Mouse (Mus musculus) frontal cortex, postnatal 14 days (tissue): ENCODE results near the gene Olfr56.
"Not testable (repeated sequence)": the region's sequence is repeated elsewhere in the genome, so short reads cannot be mapped to it uniquely, and the experiment has no call there.

Source experiments
- DNase-seq, 2 experiments: peaks; one replicate each; pipeline ENCODE4 v3.0.0; 2022; ENCODE audit warnings: low spot score in 2 of 2

Gene Olfr56

DNA sequence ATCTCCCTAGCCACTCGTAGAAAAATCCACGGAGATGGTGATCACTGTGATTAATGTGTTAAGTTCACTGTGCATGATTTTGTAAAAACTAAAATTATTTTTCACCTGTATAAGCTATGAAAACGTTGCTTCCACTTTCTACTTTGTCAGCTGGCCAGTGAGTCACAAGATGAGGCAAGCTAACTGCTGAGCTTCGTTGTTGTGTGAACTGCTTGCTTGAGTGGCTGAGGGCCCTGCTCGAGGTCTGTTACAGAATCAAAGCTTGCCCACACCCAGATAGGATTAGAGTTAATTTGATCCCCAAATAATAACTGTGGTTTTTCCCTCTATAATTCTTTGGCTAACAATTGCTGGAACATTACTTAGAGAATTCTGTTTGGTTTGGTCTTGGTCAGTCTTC is 73.2 kb downstream of the Olfr56 start:
- not testable (repeated sequence) for DNase-seq

- not testable (repeated sequence) for DNase-seq
These were observed 81.4 kb downstream of the Olfr56 start for GRCm38 (mm10) chr11:49060061-49060460.

- DNase-seq: not testable (repeated sequence)
These were observed 83.2 kb downstream of the Olfr56 start for GRCm38 (mm10) chr11:49061865-49062264.

GRCm38 (mm10) chr11:49063713-49064469 is 85.2 kb downstream of the Olfr56 start, which contains the start of gene Tgtp2:
Gene Tgtp2, minus strand, starts transcription at chr11:49064206.
- not testable (repeated sequence) for DNase-seq

DNA sequence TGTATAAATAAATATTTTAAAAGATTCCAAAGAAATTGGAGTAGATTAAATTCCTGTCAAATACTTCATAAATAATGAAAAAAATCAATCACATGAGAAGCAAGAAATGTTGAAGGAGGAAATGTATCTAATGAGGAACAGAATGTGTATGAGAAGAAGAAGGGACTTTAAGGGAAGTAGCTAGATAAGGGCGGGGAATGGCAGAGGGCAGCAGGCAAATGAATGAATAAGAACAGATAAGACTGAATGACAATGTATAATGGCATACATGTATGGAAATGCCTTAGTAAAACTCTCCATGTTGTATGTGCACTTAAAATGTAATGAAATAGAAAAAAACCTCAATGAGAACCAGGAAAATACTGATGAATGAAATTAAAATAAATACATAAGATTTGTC is 89.7 kb downstream of the Olfr56 start:
- no peak for DNase-seq

GRCm38 (mm10) chr11:49076001-49076757 is 97.5 kb downstream of the Olfr56 start, which contains the start of gene Ifi47:
Gene Ifi47, plus strand, starts transcription at chr11:49076587.
- not testable (repeated sequence) for DNase-seq

- no peak for DNase-seq
These were observed 98.3 kb downstream of the Olfr56 start for GRCm38 (mm10) chr11:49077012-49077411.

- DNase-seq: no peak
These were observed 100.0 kb downstream of the Olfr56 start for GRCm38 (mm10) chr11:49078719-49079118.

DNA sequence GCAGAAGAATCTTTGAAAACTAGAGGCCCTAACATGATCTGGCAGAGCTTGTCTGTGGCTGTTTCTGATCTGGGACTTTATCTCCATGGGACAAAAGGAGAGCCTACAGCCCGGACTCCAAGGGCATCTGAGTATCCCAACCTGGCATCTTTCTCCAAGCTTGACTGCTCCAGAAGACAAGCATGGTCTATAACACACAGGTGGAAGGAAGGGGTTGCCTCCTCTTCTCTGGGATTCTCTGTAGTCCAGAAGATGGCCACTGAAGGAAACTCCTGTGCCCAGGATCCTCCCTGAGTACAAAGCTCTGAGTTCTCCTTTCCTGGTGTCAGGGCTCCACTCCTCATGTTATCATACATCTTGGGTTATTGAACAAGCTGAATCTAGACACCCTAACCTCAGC is 101.9 kb downstream of the Olfr56 start:
- no peak for DNase-seq

GRCm38 (mm10) chr11:49081356-49081755 is 102.7 kb downstream of the Olfr56 start:
- DNase-seq: no peak

- DNase-seq: no peak
These were observed 103.2 kb downstream of the Olfr56 start for GRCm38 (mm10) chr11:49081886-49082285.

DNA sequence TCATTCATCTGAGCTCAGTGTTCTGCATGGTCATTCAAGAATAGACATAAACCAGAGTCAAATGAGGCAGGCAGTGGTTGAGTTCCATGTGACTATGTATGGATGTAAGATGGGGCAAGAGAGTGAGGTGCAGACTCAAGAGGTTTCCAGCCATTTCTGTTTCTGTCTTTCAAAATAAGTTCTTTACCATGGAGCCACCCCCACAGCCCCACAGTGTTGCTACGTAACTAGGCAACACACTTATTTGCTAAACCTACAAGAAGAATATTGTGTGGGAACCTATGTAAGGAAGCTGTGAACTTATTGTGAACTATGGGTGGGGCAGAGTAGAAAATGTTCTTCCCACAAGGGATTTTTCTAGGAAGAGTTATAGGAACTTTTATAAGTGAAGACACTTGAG is 104.5 kb downstream of the Olfr56 start:
- DNase-seq: no peak

DNA sequence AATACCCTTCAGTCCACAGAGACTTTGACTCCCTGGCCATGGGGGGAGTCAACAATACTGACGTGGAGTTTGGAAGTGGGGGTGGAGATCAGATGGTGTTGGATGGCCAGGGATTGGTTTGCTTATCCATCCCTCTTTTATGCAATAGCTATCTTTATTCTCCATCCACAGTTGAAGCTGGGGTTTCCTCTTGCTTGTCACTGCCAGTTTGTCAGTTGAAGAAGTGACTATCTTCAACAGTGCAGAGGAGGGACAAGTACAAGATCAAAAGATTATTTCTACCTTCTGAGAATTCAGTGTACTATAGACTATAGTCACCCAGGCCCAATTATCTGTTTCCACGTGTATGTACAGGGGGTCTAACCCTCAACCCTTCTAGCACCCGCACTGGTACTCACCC is 105.1 kb downstream of the Olfr56 start:
- no peak for DNase-seq

DNA sequence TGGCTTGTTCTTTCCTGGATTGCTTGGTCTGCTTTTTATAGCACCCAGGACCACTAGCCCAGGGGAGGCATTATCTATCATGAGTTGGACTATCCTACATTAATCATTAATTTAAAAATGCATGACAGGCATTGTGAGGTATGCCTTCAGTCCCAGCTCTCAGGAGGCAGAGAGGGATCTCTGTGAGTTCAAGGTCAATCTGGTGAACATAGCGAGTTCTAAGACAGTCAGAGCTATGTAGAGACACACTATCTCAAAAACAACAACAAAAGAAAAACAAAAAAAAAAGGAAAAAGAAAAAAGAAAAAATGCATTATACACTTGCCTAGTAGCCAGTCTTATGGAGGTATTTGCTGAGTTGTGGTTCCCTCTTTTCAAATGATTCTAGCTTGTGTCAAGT is 105.7 kb downstream of the Olfr56 start:
- DNase-seq: no peak

GRCm38 (mm10) chr11:49084875-49085274 is 106.2 kb downstream of the Olfr56 start:
- DNase-seq: no peak

DNA sequence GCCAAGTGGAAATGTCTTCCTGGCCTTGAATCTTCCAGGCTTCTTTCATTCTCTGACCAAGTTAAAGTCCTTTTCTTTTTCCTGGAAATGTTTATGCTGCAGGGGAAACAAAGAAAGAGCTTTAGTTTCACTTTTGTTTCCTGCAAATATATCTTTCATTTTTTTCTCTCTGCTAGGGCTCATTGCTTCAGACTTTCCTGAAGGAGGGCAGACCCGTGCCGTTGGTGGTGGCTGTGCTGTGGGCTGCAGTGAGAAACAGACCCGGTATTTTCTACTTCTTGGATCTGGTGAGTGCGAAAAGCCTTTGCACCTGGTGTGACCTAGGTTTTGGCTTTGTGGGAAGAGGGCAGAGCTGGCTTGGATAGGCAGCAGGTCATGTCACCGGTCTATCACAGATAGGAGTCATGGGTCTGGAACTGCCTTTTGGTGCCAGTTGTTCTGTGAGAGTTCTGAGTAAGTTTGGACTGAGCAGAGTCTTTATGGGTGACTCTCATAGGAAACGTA is 108.2 kb downstream of the Olfr56 start:
- no peak for DNase-seq

GRCm38 (mm10) chr11:49087830-49088616 is 109.3 kb downstream of the Olfr56 start:
- no peak for DNase-seq

DNA sequence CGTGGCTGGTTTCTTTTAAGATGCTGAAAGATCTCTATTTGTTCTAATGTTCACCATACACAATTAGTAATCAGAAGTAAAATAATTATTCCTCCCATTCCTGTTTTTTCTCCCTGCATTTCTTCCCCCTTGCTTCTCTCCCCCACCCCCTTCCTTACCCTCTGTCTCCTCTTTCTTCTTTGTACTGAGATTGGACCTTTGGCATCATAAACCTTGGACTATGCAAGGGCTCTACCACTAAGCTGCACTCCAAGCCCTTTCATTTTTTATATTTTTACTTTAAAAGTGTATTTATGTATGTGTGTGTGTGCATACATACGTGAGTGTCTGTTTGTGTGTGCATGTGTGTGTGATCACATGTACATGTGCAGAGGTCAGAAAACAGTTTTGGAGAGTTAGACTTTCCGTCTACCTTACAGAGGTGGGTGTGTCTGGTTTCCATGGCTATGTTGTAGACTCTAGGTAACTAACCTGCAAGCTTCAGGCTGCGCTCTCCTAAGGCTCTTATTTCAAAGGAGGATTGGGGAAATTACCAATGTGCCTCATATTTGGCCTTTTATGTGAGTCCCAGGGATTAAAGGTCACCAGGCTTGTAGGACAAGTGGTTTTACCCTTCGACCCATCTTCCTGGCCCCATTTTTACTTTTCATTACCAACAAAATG is 110.4 kb downstream of the Olfr56 start:
- no peak for DNase-seq

DNA sequence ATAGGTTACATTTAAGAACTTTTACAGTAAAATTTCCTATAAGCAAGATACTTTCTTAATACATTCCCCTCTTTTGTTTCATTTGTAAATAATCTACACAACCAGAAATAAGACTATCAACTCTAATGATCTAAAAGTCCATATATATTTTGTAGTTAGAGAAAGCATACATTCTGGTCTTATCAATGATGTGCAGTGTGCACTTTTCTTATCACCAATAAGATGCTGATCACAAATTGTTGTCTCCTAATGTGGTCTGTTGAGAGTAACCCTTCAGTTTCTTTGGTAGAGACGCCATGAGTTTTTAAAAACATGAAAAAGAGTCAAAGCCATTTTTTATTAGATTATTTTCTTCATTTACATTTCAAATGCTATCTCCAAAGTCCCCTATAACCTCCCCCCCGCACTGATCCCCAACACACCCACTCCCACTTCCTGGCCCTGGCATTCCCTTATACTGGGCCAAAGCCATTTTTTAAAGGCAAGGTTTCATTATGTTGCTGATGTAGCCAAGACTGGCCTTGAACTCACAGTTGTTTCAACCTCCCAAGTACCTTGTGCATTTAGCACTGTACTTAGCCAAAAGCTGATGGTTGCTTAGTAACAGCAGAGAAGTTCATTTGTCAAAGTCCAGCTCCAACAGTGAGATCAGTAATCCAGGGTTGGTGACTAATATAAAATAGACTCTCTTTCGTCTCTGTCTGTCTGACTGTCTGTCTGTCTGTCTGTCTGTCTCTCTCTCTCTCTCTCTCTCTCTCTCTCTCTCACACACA is 111.2 kb downstream of the Olfr56 start:
- no peak for DNase-seq

DNA sequence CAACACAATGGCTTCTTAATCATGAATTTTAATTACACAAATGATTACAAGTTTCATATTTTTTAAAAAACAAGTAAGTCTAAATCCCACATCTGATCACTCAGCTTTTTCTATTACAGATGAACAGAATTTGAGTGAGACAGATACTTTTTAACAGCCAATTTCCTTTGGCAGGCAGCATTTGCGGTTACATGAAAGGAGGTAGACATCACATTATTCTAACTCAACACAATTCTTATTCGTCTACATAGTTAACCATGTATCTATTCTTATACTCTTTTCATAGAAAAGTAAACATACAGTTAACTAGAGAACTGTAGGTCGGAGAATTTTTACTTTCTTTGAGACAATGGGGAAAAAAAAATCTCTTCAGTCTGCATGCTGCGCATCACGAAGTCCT is 111.9 kb downstream of the Olfr56 start:
- no peak for DNase-seq

- no peak for DNase-seq
These were observed 112.5 kb downstream of the Olfr56 start for GRCm38 (mm10) chr11:49091171-49091570.
